Mouse (Mus musculus) cerebellum, adult 9-10 months (tissue): ENCODE results near the gene 4921517D22Rik.

Source experiments
- DNase-seq: peaks from one replicate; pipeline ENCODE4 v3.0.0; 2022

The 4921517D22Rik gene

GRCm38 (mm10) chr13:59689843-59690242 lies 4.1 kb downstream of the 4921517D22Rik start:
- no peak for DNase-seq

GRCm38 (mm10) chr13:59689313-59689712 lies 4.6 kb downstream of the 4921517D22Rik start:
- no peak for DNase-seq

- peak; percentile 57 for DNase-seq
Measured at GRCm38 (mm10) chr13:59688338-59688770, 5.6 kb downstream of the 4921517D22Rik start.

- no peak for DNase-seq
Measured at GRCm38 (mm10) chr13:59685236-59685635, 8.7 kb downstream of the 4921517D22Rik start.

- DNase-seq, result no peak
Measured at GRCm38 (mm10) chr13:59682629-59683028, 11.3 kb downstream of the 4921517D22Rik start.

GRCm38 (mm10) chr13:59679908-59680307 lies 14.0 kb downstream of the 4921517D22Rik start:
- no peak for DNase-seq

- DNase-seq, result no peak
Measured at GRCm38 (mm10) chr13:59679306-59679705, 14.6 kb downstream of the 4921517D22Rik start.

- peak; percentile 37 for DNase-seq
Measured at GRCm38 (mm10) chr13:59676316-59677229, 17.3 kb downstream of the 4921517D22Rik start.

GRCm38 (mm10) chr13:59675151-59676011 lies 18.5 kb downstream of the 4921517D22Rik start, which contains the start of gene Golm1:
Gene Golm1, minus strand, starts transcription at chr13:59675811.
- DNase-seq, result peak; percentile 72

- peak; percentile 61 for DNase-seq
Measured at GRCm38 (mm10) chr13:59674761-59675150, 19.2 kb downstream of the 4921517D22Rik start.

GRCm38 (mm10) chr13:59674215-59674614 lies 19.7 kb downstream of the 4921517D22Rik start:
- DNase-seq, result peak; percentile 49

- DNase-seq, result peak; percentile 38
Measured at GRCm38 (mm10) chr13:59673597-59673996, 20.3 kb downstream of the 4921517D22Rik start.

GRCm38 (mm10) chr13:59672248-59672647 lies 21.7 kb downstream of the 4921517D22Rik start:
- DNase-seq, result peak; percentile 24

GRCm38 (mm10) chr13:59671521-59671920 lies 22.4 kb downstream of the 4921517D22Rik start:
- DNase-seq, result peak; percentile 30

GRCm38 (mm10) chr13:59669946-59670345 lies 24.0 kb downstream of the 4921517D22Rik start:
- DNase-seq, result peak; percentile 34

- peak; percentile 39 for DNase-seq
Measured at GRCm38 (mm10) chr13:59668501-59669093, 25.3 kb downstream of the 4921517D22Rik start.

GRCm38 (mm10) chr13:59667763-59668162 lies 26.1 kb downstream of the 4921517D22Rik start:
- DNase-seq, result peak; percentile 33

GRCm38 (mm10) chr13:59663939-59664712 lies 29.8 kb downstream of the 4921517D22Rik start:
- no peak for DNase-seq

- DNase-seq, result no peak
Measured at GRCm38 (mm10) chr13:59661966-59662365, 31.9 kb downstream of the 4921517D22Rik start.

GRCm38 (mm10) chr13:59661387-59661786 lies 32.5 kb downstream of the 4921517D22Rik start:
- DNase-seq, result no peak

- no peak for DNase-seq
Measured at GRCm38 (mm10) chr13:59660371-59660770, 33.5 kb downstream of the 4921517D22Rik start.

- DNase-seq, result no peak
Measured at GRCm38 (mm10) chr13:59657781-59658180, 36.1 kb downstream of the 4921517D22Rik start.
